Mouse (Mus musculus) lung, postnatal 0 days (tissue): ENCODE measurements around the gene Rbsn. TPM values are rescaled to one million over a fixed set of nuclear protein-coding genes. Genes with fewer than 3 reads are reported as not detected.

Experiments used
- ATAC-seq: fragments of 200-750 bp; cut with Nextera tagmentation; 2 replicates; pipeline ENCODE4 v1.8.0; 2017; ENCODE audit warnings: moderate library complexity
- DNase-seq: peaks from one replicate; pipeline ENCODE4 v3.0.0-alpha.2; 2016; ENCODE audit warnings: low spot score
- H3K27ac ChIP-seq: fragments of 300-500 bp; sonication (generic); 2 replicates; pipeline ENCODE4 v1.5.1; 2014; ENCODE audit warnings: antibody characterized with exemption, mild to moderate bottlenecking, low read length, mixed read lengths
- H3K27me3 ChIP-seq: fragments of 300-500 bp; sonication (generic); replicated peaks from 2 replicates; pipeline ENCODE4 v1.6.1; 2014; ENCODE audit warnings: low read length, mixed read lengths; ENCODE audit not compliant: insufficient read depth
- H3K36me3 ChIP-seq: fragments of 300-500 bp; sonication (generic); 2 replicates; pipeline ENCODE4 v1.6.1; 2014; ENCODE audit warnings: low read length, mixed read lengths; ENCODE audit not compliant: insufficient read depth
- H3K4me1 ChIP-seq: fragments of 300-500 bp; sonication (generic); 2 replicates; pipeline ENCODE4 v1.6.1; 2014; ENCODE audit warnings: antibody characterized with exemption, low read depth, low read length, mixed read lengths; ENCODE audit not compliant: insufficient read depth
- H3K4me2 ChIP-seq: fragments of 300-500 bp; sonication (generic); replicated peaks from 2 replicates; pipeline ENCODE4 v1.6.1; 2014; ENCODE audit warnings: low read depth, mild to moderate bottlenecking, low read length, moderate library complexity, mixed read lengths
- H3K4me3 ChIP-seq: fragments of 300-500 bp; sonication (generic); 2 replicates; pipeline ENCODE4 v1.5.1; 2014; ENCODE audit warnings: low read depth, low read length
- H3K9ac ChIP-seq: fragments of 300-500 bp; sonication (generic); replicated peaks from 2 replicates; pipeline ENCODE4 v1.6.1; 2014; ENCODE audit warnings: low read depth, mild to moderate bottlenecking
- H3K9me3 ChIP-seq: fragments of 300-500 bp; sonication (generic); 2 replicates; pipeline ENCODE4 v1.6.1; 2016; ENCODE audit warnings: low read length, mixed read lengths
- CTCF ChIP-seq: IDR thresholded peaks from 2 replicates; pipeline ENCODE4 v1.5.1; 2016; ENCODE audit warnings: antibody characterized with exemption, mild to moderate bottlenecking
- EP300 ChIP-seq: IDR thresholded peaks from 2 replicates; pipeline ENCODE4 v1.6.1; 2016; ENCODE audit warnings: antibody characterized with exemption, mild to moderate bottlenecking, control low read depth
- WGBS: fragments of 180-500 bp; shearing (Covaris S2); extraction: QIAGEN DNeasy Blood & Tissue Kit; methylation state at CpG from one replicate; pipeline ENCODE4 v1.1.7; 2014; 5-methylcytosine and 5-hydroxymethylcytosine counted together
- polyA plus RNA-seq: library from polyadenylated mRNA; unstranded; fragments of >200 nt; fragmentation: Nextera tagmentation; extraction: Ambion mirVana; gene quantifications from 2 replicates; pipeline ENCODE4 v1.2.1, GENCODE M21; 2015

Rbsn gene
- polyA plus RNA-seq, 1 experiment from 2014 or later, result 14.3 TPM

DNA sequence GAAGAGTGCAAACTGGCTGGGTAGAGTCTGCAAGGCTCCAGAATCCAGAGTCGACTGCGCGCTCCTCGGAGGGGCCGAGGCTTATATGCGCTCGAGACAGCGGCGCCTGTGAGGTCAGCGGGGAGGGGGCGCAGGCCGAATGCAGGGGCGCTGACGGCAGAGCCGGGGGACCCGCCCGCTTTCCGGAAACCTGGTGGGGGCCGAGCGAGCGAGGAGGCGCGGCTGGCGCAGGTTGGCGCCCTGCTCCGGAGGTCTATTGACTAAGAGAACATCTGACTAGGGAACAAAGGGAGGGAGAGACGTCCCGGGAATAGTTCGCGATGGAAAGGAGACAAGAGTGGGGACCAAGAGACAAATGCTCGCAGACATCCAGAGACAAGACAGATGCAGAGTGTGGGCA is 29.9 kb upstream of the Rbsn start, which contains the start of gene Trh:
Trh (minus strand) TSS at position 60 of the 400 bp plus-strand sequence.
- TF ChIP-seq EP300 (no peak), CTCF (no peak)
- Histone ChIP-seq H3K4me3 (no peak within 1 kb of the TSS; the same call in 1 of the 2 replicates), H3K4me2 (peak within 1 kb of the TSS; percentile 19; the same call in 1 of the 2 replicates), H3K36me3 (no peaks in the 10 kb centered on the region), H3K9me3 (no peaks in the 10 kb centered on the region), H3K27ac (no peak within 1 kb of the TSS), H3K4me1 (0 out of 2 replicates have a peak, but pooled peaks cover 4% of the 10 kb centered on the region), H3K27me3 (0 out of 2 replicates have a peak, but pooled peaks cover 8% of the 10 kb centered on the region), H3K9ac (no peak within 1 kb of the TSS)
- no peak for DNase-seq
- 1% methylated on average over 31 of the region's 31 CpGs for WGBS
- ATAC-seq, result no peak

DNA sequence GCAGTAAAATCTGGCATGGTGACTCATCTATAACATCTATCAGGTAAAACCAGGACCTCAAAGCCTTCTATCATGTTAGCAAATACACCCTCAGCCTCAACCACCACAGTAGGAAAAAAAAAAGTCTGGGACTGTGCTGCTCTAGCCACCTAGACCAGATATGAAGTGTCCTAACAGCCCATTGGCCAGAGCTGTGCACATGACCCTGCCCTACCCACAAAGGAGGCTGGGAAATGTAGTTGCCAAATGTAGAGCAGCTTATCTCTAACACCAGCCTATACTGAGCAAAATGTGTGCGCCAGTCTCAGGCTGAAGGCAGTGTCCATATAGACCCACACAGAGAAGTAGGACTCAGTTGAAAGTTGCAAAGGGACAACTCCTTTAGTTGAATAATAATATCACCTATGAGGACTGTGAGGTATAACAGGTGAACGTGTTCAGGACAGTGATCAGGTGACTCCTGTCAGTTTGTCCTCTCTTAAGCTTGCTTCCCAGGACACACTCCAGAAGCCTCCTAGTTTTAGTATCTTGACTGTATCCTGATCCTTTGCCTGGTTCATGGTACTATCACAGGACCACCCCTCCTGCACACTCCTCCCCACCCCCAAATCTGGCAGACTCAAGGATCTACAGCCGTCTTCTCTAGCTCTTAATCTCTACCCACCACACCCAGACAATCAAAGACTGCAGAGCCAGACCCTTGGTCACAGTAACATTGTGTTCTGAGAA is 26.6 kb upstream of the Rbsn start:
- H3K36me3 ChIP-seq, result no peaks in the 10 kb centered on the region
- no peaks in the 10 kb centered on the region for H3K9me3 ChIP-seq
- H3K27ac ChIP-seq, result no peak overlapping the region
- H3K4me2 ChIP-seq, result no peak overlapping the region
- DNase-seq (peak; percentile 60), ATAC-seq (peak; percentile 91)
- no peak for TF ChIP-seq EP300
- no peak for TF ChIP-seq CTCF
- H3K27me3 ChIP-seq, result 0 out of 2 replicates have a peak, but pooled peaks cover 8% of the 10 kb centered on the region
- 0 out of 2 replicates have a peak, but pooled peaks cover 4% of the 10 kb centered on the region for H3K4me1 ChIP-seq
- 61% methylated on average over 3 of the region's 3 CpGs for WGBS
- H3K4me3 ChIP-seq, result no peak overlapping the region
- no peak overlapping the region for H3K9ac ChIP-seq

DNA sequence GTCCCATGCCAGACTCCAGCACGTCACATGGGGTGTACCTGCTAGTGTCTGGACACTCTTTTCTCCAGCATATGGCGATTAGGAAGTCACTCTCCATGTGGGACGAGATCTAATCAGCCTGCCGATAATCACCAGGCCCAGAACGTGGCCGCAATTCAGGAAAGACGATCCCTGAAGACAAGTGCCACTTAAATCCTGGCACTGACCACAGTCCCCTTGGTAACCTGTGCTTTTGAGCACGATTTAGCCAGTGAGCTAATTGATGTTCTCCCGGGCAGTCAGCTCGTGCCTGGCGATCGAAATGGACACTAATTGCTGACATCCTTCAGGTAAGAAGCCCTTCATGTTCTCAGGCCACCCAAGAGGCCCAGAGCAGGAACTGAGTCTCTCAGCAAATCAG is 20.3 kb upstream of the Rbsn start:
- no peak for DNase-seq
- no peaks in the 10 kb centered on the region for H3K4me1 ChIP-seq
- 51% methylated on average over 12 of the region's 12 CpGs for WGBS
- no peaks in the 10 kb centered on the region for H3K36me3 ChIP-seq
- no peak overlapping the region for H3K4me3 ChIP-seq
- ATAC-seq, result no peak
- H3K9me3 ChIP-seq, result no peaks in the 10 kb centered on the region
- no peak overlapping the region for H3K4me2 ChIP-seq
- TF ChIP-seq CTCF (no peak), EP300 (no peak)
- H3K27ac ChIP-seq, result no peak overlapping the region
- no peak overlapping the region for H3K9ac ChIP-seq
- H3K27me3 ChIP-seq, result no peaks in the 10 kb centered on the region

- Histone ChIP-seq H3K36me3 (no peaks in the 10 kb centered on the region), H3K4me1 (no peaks in the 10 kb centered on the region), H3K4me2 (no peak overlapping the region), H3K27me3 (no peaks in the 10 kb centered on the region), H3K4me3 (no peak overlapping the region), H3K27ac (no peak overlapping the region), H3K9me3 (no peaks in the 10 kb centered on the region), H3K9ac (no peak overlapping the region)
- WGBS, result 42% methylated on average over 4 of the region's 4 CpGs
- TF ChIP-seq CTCF, result no peak
- TF ChIP-seq EP300, result no peak
- DNase-seq (no peak), ATAC-seq (no peak)
These were observed 17.0 kb upstream of the Rbsn start for GRCm38 (mm10) chr6:92231762-92232161.

DNA sequence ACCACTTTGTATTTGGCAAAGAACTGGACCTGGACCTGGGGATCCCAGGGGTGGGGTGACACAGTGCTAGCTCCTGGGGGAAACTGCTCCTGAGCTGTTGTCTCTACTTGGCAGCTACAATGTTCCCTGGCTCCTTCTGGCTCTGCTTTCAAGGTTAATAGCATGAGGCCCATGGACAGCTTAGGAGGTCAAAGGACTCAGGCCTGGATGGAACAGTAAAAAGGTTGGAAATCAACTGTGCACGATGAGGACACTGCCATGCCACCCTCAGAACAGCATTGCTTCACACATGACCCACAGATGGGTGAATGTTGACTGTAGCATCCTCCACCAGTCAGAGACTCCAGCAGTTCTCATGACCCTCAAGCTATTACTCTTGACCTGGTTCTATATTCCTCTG is 16.6 kb upstream of the Rbsn start:
- no peak for ATAC-seq
- DNase-seq, result no peak
- Histone ChIP-seq H3K27ac (no peak overlapping the region), H3K4me1 (no peaks in the 10 kb centered on the region), H3K9ac (no peak overlapping the region), H3K36me3 (no peaks in the 10 kb centered on the region), H3K9me3 (no peaks in the 10 kb centered on the region), H3K4me3 (no peak overlapping the region), H3K27me3 (no peaks in the 10 kb centered on the region), H3K4me2 (no peak overlapping the region)
- 33% methylated on average over 1 of the region's 1 CpGs for WGBS
- TF ChIP-seq CTCF (no peak), EP300 (no peak)

GRCm38 (mm10) chr6:92229586-92229985 is 14.9 kb upstream of the Rbsn start:
- 93% methylated on average over 2 of the region's 2 CpGs for WGBS
- Histone ChIP-seq H3K9me3 (no peaks in the 10 kb centered on the region), H3K36me3 (no peaks in the 10 kb centered on the region), H3K4me3 (no peak overlapping the region), H3K9ac (no peak overlapping the region), H3K27me3 (no peaks in the 10 kb centered on the region), H3K27ac (no peak overlapping the region), H3K4me1 (no peaks in the 10 kb centered on the region), H3K4me2 (no peak overlapping the region)
- no peak for ATAC-seq
- TF ChIP-seq CTCF (no peak), EP300 (no peak)
- no peak for DNase-seq
